Mouse (Mus musculus): ENCODE data around the gene Zfyve19.

DNA sequence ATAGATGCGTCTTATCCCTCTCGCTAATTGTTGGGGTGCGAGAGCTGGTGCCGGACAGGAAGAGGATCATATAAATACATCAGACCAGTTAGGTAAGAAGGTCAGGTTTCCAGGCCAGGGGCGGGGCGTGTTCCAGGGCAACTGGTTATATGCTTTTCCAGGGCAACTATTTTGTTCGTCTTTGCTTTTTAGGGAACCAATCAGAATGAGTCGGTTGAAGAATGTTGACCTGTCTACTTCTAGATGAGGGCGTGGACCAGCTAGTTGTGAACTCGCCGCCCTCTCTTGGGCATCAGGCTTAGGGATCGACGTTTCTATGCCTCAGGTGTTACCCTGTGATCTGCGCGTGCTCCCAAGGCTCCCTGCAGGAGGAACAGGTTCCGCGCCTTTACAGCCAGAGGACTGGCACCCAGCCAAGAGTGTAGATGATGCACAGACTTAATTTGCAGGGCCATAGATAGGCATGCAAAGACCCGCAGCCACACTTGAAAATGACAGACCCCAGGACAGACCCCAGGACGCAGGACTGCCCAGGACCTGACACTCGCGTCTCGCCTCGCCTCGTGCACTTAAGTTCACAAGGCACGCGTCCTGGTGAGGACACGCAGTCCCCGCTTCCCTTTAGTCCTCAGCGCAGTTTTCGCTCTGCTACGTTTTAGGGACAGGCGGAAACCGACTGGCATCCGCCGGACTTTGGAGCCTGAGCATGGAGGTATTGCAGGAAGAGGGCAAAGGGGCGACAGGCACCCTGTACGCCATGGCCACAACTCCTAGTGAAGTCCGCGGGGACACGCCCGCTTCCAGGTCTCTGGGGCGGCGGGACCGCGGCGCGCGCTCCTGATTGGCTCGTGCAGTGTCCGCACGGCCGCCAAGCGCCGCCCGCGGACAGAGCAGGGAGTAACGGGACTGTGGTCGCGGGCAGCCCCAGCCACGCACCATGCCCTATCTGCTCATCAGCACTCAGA, 41.2 kb upstream of the Zfyve19 start, which contains the start of gene Gchfr:
- TF ChIP-seq CTCF (IDR thresholded peaks at IDR 0.05; ENCODE audit: extremely low read depth, insufficient read length, insufficient replicate concordance, low read depth, low read length): no peak
- TF ChIP-seq POLR2A (IDR thresholded peaks at IDR 0.05; ENCODE audit: low read depth, low read length): no peak

Measured in small intestine, adult 2 months (tissue).